Mouse (Mus musculus): ENCODE data around the gene C2. TPM values are rescaled to one million over a fixed set of nuclear protein-coding genes. Genes with fewer than 3 reads are reported as not detected.

The C2 gene
- total and polyA plus RNA-seq, 2 experiments = 82.1 to 101 TPM

GRCm38 (mm10) chr17:34847615-34848014, 50.5 kb downstream of the C2 start:
- no peaks in the 10 kb centered on the region; the same call in 1 of the 2 replicates for H3K79me2 ChIP-seq (ENCODE audit: control insufficient read depth, insufficient read depth, low read length)
- H3K36me3 ChIP-seq (ENCODE audit: control insufficient read depth, insufficient read depth, low read length) = peaks cover 18% of the 10 kb centered on the region
- TF ChIP-seq POLR2A (IDR thresholded peaks at IDR 0.05; ENCODE audit: extremely low read depth, insufficient read depth, low read length) (no peak), CTCF (IDR thresholded peaks at IDR 0.05; ENCODE audit: low read depth, low read length) (no peak)
- H3K4me1 ChIP-seq (ENCODE audit: control insufficient read depth, insufficient read depth, low read length) = peaks cover 15% of the 10 kb centered on the region; the same call in 1 of the 2 replicates
- no peak overlapping the region for H3K4me3 ChIP-seq (ENCODE audit: insufficient read depth, low read depth, low read length)
- no peaks in the 10 kb centered on the region for H3K27me3 ChIP-seq (ENCODE audit: control insufficient read depth, insufficient read depth, low read length)
- no peak overlapping the region for H3K9ac ChIP-seq (ENCODE audit: low read depth, low read length)
- no peak for DNase-seq (ENCODE audit: extremely low read depth, low read depth, low spot score)
- H3K27ac ChIP-seq (replicated peaks; ENCODE audit: insufficient read depth, low read depth, low read length) = no peak overlapping the region
- WGBS = 98% methylated on average over 7 of the region's 7 CpGs

GRCm38 (mm10) chr17:34847192-34847591, 50.9 kb downstream of the C2 start:
- WGBS = 97% methylated on average over 6 of the region's 6 CpGs
- Histone ChIP-seq H3K79me2 (ENCODE audit: control insufficient read depth, insufficient read depth, low read length) (no peaks in the 10 kb centered on the region; the same call in 1 of the 2 replicates), H3K4me1 (ENCODE audit: control insufficient read depth, insufficient read depth, low read length) (peaks cover 13% of the 10 kb centered on the region; the same call in 1 of the 2 replicates), H3K9ac (ENCODE audit: low read depth, low read length) (no peak overlapping the region), H3K4me3 (ENCODE audit: insufficient read depth, low read depth, low read length) (no peak overlapping the region), H3K27me3 (ENCODE audit: control insufficient read depth, insufficient read depth, low read length) (no peaks in the 10 kb centered on the region), H3K27ac (replicated peaks; ENCODE audit: insufficient read depth, low read depth, low read length) (no peak overlapping the region), H3K36me3 (ENCODE audit: control insufficient read depth, insufficient read depth, low read length) (peaks cover 18% of the 10 kb centered on the region)
- no peak for TF ChIP-seq CTCF (IDR thresholded peaks at IDR 0.05; ENCODE audit: low read depth, low read length)
- no peak for TF ChIP-seq POLR2A (IDR thresholded peaks at IDR 0.05; ENCODE audit: extremely low read depth, insufficient read depth, low read length)
- DNase-seq (ENCODE audit: extremely low read depth, low read depth, low spot score) = no peak

- Histone ChIP-seq H3K4me1 (ENCODE audit: control insufficient read depth, insufficient read depth, low read length) (peaks cover 4% of the 10 kb centered on the region; the same call in 1 of the 2 replicates), H3K4me3 (ENCODE audit: insufficient read depth, low read depth, low read length) (no peak overlapping the region), H3K27ac (replicated peaks; ENCODE audit: insufficient read depth, low read depth, low read length) (no peak overlapping the region), H3K79me2 (ENCODE audit: control insufficient read depth, insufficient read depth, low read length) (no peaks in the 10 kb centered on the region; the same call in 1 of the 2 replicates), H3K9ac (ENCODE audit: low read depth, low read length) (no peak overlapping the region), H3K36me3 (ENCODE audit: control insufficient read depth, insufficient read depth, low read length) (peaks cover 18% of the 10 kb centered on the region), H3K27me3 (ENCODE audit: control insufficient read depth, insufficient read depth, low read length) (no peaks in the 10 kb centered on the region)
- TF ChIP-seq CTCF (IDR thresholded peaks at IDR 0.05; ENCODE audit: low read depth, low read length) (no peak), POLR2A (IDR thresholded peaks at IDR 0.05; ENCODE audit: extremely low read depth, insufficient read depth, low read length) (no peak)
- DNase-seq (ENCODE audit: extremely low read depth, low read depth, low spot score) = no peak
- 95% methylated on average over 13 of the region's 13 CpGs for whole genome bisulfite sequencing
These were observed 53.2 kb downstream of the C2 start for GRCm38 (mm10) chr17:34844884-34845283.

GRCm38 (mm10) chr17:34840736-34841307, 57.2 kb downstream of the C2 start:
- Histone ChIP-seq H3K4me3 (ENCODE audit: insufficient read depth, low read depth, low read length) (no peak overlapping the region), H3K4me1 (ENCODE audit: control insufficient read depth, insufficient read depth, low read length) (peaks cover 11% of the 10 kb centered on the region), H3K36me3 (ENCODE audit: control insufficient read depth, insufficient read depth, low read length) (peaks cover 10% of the 10 kb centered on the region), H3K27ac (replicated peaks; ENCODE audit: insufficient read depth, low read depth, low read length) (no peak overlapping the region), H3K9ac (ENCODE audit: low read depth, low read length) (no peak overlapping the region), H3K27me3 (ENCODE audit: control insufficient read depth, insufficient read depth, low read length) (no peaks in the 10 kb centered on the region), H3K79me2 (ENCODE audit: control insufficient read depth, insufficient read depth, low read length) (peaks cover 5% of the 10 kb centered on the region)
- 85% methylated on average over 6 of the region's 6 CpGs for WGBS
- DNase-seq (ENCODE audit: extremely low read depth, low read depth, low spot score) = no peak
- TF ChIP-seq CTCF (IDR thresholded peaks at IDR 0.05; ENCODE audit: low read depth, low read length) (no peak), POLR2A (IDR thresholded peaks at IDR 0.05; ENCODE audit: extremely low read depth, insufficient read depth, low read length) (no peak)

GRCm38 (mm10) chr17:34838785-34839184, 59.3 kb downstream of the C2 start:
- Histone ChIP-seq H3K27ac (replicated peaks; ENCODE audit: insufficient read depth, low read depth, low read length) (no peak overlapping the region), H3K27me3 (ENCODE audit: control insufficient read depth, insufficient read depth, low read length) (no peaks in the 10 kb centered on the region), H3K4me3 (ENCODE audit: insufficient read depth, low read depth, low read length) (no peak overlapping the region), H3K79me2 (ENCODE audit: control insufficient read depth, insufficient read depth, low read length) (peaks cover 5% of the 10 kb centered on the region), H3K36me3 (ENCODE audit: control insufficient read depth, insufficient read depth, low read length) (peaks cover 10% of the 10 kb centered on the region), H3K9ac (ENCODE audit: low read depth, low read length) (no peak overlapping the region), H3K4me1 (ENCODE audit: control insufficient read depth, insufficient read depth, low read length) (peaks cover 12% of the 10 kb centered on the region)
- TF ChIP-seq POLR2A (IDR thresholded peaks at IDR 0.05; ENCODE audit: extremely low read depth, insufficient read depth, low read length) (no peak), CTCF (IDR thresholded peaks at IDR 0.05; ENCODE audit: low read depth, low read length) (no peak)
- 90% methylated on average over 7 of the region's 7 CpGs for WGBS
- DNase-seq (ENCODE audit: extremely low read depth, low read depth, low spot score) = no peak

Measured in liver, adult 2 months (tissue).